Mouse (Mus musculus) CH12.LX (cell line): ENCODE results near the gene Olfr1055.
"Not testable (repeated sequence)": the region's sequence is repeated elsewhere in the genome, so short reads cannot be mapped to it uniquely, and the experiment has no call there.

ENCODE experiments used
- CTCF ChIP-seq, 2 experiments: IDR thresholded peaks in 1 of 2; conservative IDR thresholded peaks in 1 of 2; 2 replicates each; pipeline ENCODE4 v1.5.1; 2011 to 2012; ENCODE audit warnings: low read depth in 2 of 2, low read length in 2 of 2, improper control_type of control experiment in 1 of 2, inconsistent platforms in 1 of 2, mild to moderate bottlenecking in 1 of 2, moderate library complexity in 1 of 2
- EP300 ChIP-seq: IDR thresholded peaks from 2 replicates; pipeline ENCODE4 v1.6.1; 2011; ENCODE audit warnings: low read length, improper control_type of control experiment
- HCFC1 ChIP-seq: IDR thresholded peaks from 2 replicates; pipeline ENCODE4 v1.6.1; 2012; ENCODE audit warnings: low read depth, mild to moderate bottlenecking, inconsistent platforms, low read length, improper control_type of control experiment
- NELFE ChIP-seq: IDR thresholded peaks from 2 replicates; pipeline ENCODE4 v1.6.1; 2011; ENCODE audit warnings: low read depth, low read length, improper control_type of control experiment
- POLR2A ChIP-seq: IDR thresholded peaks from 2 replicates; pipeline ENCODE4 v1.6.1; 2011; ENCODE audit warnings: low read depth, mild to moderate bottlenecking, improper control_type of control experiment, low read length
- RCOR1 ChIP-seq: conservative IDR thresholded peaks from 2 replicates; pipeline ENCODE4 v1.6.1; 2012; ENCODE audit warnings: low read depth, mild to moderate bottlenecking, inconsistent platforms, low read length, improper control_type of control experiment
- UBTF ChIP-seq: IDR thresholded peaks from 2 replicates; pipeline ENCODE4 v1.6.1; 2012; ENCODE audit warnings: low read depth, mild to moderate bottlenecking, inconsistent platforms, low read length, improper control_type of control experiment, moderate library complexity

- TF ChIP-seq EP300; CTCF (conservative IDR thresholded peaks at IDR 0.05 in 1 of 2, IDR thresholded peaks at IDR 0.05 in 1 of 2; ENCODE audit: low read depth in 2 of 2, low read length in 2 of 2); NELFE; POLR2A; UBTF; RCOR1; HCFC1: not testable (repeated sequence)
Observed at GRCm38 (mm10) chr2:86351751-86352150, 1.7 kb upstream of the Olfr1055 start.
